Mouse (Mus musculus) layer of hippocampus, adult 2 months (tissue): ENCODE measurements around the gene Acot6. TPM values are rescaled to one million over a fixed set of nuclear protein-coding genes. Genes with fewer than 3 reads are reported as not detected.

Experiments
- DNase-seq, 2 experiments: peaks; one replicate each; pipeline ENCODE4 v3.0.0; 2022; ENCODE audit warnings: low spot score in 2 of 2
- H3K27ac ChIP-seq: fragments of 200-600 bp; 2 replicates; pipeline ENCODE4 v1.8.1; 2022
- H3K4me3 ChIP-seq: fragments of 200-600 bp; 2 replicates; pipeline ENCODE4 v1.8.1; 2022; ENCODE audit warnings: mild to moderate bottlenecking
- CTCF ChIP-seq: fragments of 200-600 bp; conservative IDR thresholded peaks from 2 replicates; pipeline ENCODE4 v1.8.1; 2022; ENCODE audit warnings: antibody characterized with exemption, mild to moderate bottlenecking, moderate library complexity
- total RNA-seq, 2 experiments: library from RNA; stranded (reverse); gene quantifications; 2 replicates each; pipeline ENCODE4 v1.2.3; 2021

Gene Acot6
- total RNA-seq, 2 experiments from 2014 or later: 4.9 to 5.7 TPM

GRCm38 (mm10) chr12:84113676-84114075, 13.2 kb downstream of the Acot6 start:
- no peak for TF ChIP-seq CTCF
- H3K27ac ChIP-seq: peak overlapping the region; percentile 49

GRCm38 (mm10) chr12:84114153-84114994, 13.9 kb downstream of the Acot6 start, which contains the start of gene Dnal1:
Gene Dnal1 (plus strand): TSS chr12:84114366.
- peak within 1 kb of the TSS; percentile 87 for H3K27ac ChIP-seq

More at GRCm38 (mm10) chr12:84113676-84114075, 13.2 kb downstream of the Acot6 start:
- peak overlapping the region; percentile 82 for H3K4me3 ChIP-seq
- DNase-seq: no peak

GRCm38 (mm10) chr12:84119584-84119983, 19.1 kb downstream of the Acot6 start:
- no peak for DNase-seq
- Histone ChIP-seq H3K4me3 (no peak overlapping the region), H3K27ac (no peak overlapping the region)
- TF ChIP-seq CTCF: no peak

More at GRCm38 (mm10) chr12:84114153-84114994, 13.9 kb downstream of the Acot6 start, which contains the start of gene Dnal1:
- DNase-seq: peak; percentile 90
- H3K4me3 ChIP-seq: peak within 1 kb of the TSS; percentile 82
- peak; percentile 43 for TF ChIP-seq CTCF

GRCm38 (mm10) chr12:84125892-84126291, 25.4 kb downstream of the Acot6 start:
- no peak for TF ChIP-seq CTCF
- no peak for DNase-seq
- H3K4me3 ChIP-seq: no peak overlapping the region
- no peak overlapping the region for H3K27ac ChIP-seq

GRCm38 (mm10) chr12:84126899-84127298, 26.4 kb downstream of the Acot6 start:
- no peak for DNase-seq
- TF ChIP-seq CTCF: no peak
- Histone ChIP-seq H3K4me3 (no peak overlapping the region), H3K27ac (no peak overlapping the region)

- TF ChIP-seq CTCF: no peak
- Histone ChIP-seq H3K27ac (no peak overlapping the region), H3K4me3 (no peak overlapping the region)
- no peak for DNase-seq
These were observed 28.1 kb downstream of the Acot6 start for GRCm38 (mm10) chr12:84128576-84128975.

GRCm38 (mm10) chr12:84129931-84130330, 29.5 kb downstream of the Acot6 start:
- H3K27ac ChIP-seq: no peak overlapping the region
- no peak overlapping the region for H3K4me3 ChIP-seq
- no peak for DNase-seq
- TF ChIP-seq CTCF: no peak

GRCm38 (mm10) chr12:84132265-84132664, 31.8 kb downstream of the Acot6 start:
- TF ChIP-seq CTCF: peak; percentile 76

GRCm38 (mm10) chr12:84137131-84137530, 36.7 kb downstream of the Acot6 start:
- TF ChIP-seq CTCF: no peak
- Histone ChIP-seq H3K27ac (no peak overlapping the region), H3K4me3 (no peak overlapping the region)
- no peak for DNase-seq

More at GRCm38 (mm10) chr12:84132265-84132664, 31.8 kb downstream of the Acot6 start:
- Histone ChIP-seq H3K4me3 (no peak overlapping the region), H3K27ac (no peak overlapping the region)
- DNase-seq: no peak

GRCm38 (mm10) chr12:84140135-84140534, 39.7 kb downstream of the Acot6 start:
- Histone ChIP-seq H3K27ac (no peak overlapping the region), H3K4me3 (no peak overlapping the region)
- no peak for TF ChIP-seq CTCF
- DNase-seq: no peak

GRCm38 (mm10) chr12:84141271-84141670, 40.8 kb downstream of the Acot6 start:
- no peak overlapping the region for H3K4me3 ChIP-seq
- H3K27ac ChIP-seq: no peak overlapping the region
- no peak for TF ChIP-seq CTCF
- no peak for DNase-seq

- Histone ChIP-seq H3K4me3 (no peak overlapping the region), H3K27ac (no peak overlapping the region)
- no peak for TF ChIP-seq CTCF
- DNase-seq: no peak
These were observed 42.0 kb downstream of the Acot6 start for GRCm38 (mm10) chr12:84142281-84143050.
